Mouse (Mus musculus) layer of hippocampus, adult 8-10 months (tissue): ENCODE results near the gene Actr3. TPM values are rescaled to one million over a fixed set of nuclear protein-coding genes. Genes with fewer than 3 reads are reported as not detected.

Source experiments
- DNase-seq, 2 experiments: peaks; one replicate each; pipeline ENCODE4 v3.0.0; 2022; ENCODE audit warnings: low spot score in 2 of 2
- total RNA-seq, 4 experiments: library from RNA; stranded (reverse); gene quantifications; 2 replicates each; pipeline ENCODE4 v1.2.4; 2022

The Actr3 gene
- total RNA-seq, result 100 to 1,000 TPM; 326 to 354 (median 335) TPM

DNA sequence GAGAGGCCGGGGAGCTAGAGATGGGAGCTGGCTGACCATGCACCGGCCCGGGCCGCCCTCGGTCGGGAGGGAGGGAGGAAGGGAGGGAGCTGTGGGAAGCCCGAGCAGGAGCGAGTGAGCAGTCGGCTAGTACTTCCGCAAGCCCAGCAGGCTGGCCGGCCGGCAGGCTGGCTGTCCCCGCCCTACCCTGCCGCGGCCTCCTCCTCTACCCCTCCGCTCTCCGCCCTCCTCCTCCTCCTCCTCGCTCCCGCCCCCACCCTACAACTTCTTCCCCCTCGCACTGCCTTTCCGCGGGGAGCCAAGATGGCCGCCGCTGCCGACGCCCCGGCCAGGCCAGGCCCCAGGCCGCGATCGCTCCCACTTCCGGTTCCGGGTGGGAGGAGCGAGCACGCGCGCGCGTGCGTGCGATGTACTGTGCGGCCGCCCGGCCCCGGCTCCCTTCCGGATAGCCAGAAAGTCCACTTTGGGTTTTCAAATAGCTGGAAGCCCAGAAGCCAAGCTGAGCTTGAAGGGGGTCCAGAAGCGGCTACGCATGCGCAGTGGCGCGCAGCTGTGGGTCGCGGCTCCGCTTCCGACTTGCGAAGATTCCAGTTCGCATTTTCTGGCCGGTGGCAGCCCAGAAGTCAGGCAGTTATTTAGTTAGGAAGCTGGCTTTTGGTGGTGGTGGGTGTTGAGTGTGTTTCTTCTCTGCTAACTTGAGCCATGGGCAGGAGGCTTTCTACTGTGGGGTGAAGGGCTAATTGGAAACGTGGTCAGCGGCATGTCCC, at the start of gene Actr3:
Actr3 (minus strand) TSS at position 359 of the 767 bp plus-strand sequence.
- peak; percentile 99 to 100 for DNase-seq

DNA sequence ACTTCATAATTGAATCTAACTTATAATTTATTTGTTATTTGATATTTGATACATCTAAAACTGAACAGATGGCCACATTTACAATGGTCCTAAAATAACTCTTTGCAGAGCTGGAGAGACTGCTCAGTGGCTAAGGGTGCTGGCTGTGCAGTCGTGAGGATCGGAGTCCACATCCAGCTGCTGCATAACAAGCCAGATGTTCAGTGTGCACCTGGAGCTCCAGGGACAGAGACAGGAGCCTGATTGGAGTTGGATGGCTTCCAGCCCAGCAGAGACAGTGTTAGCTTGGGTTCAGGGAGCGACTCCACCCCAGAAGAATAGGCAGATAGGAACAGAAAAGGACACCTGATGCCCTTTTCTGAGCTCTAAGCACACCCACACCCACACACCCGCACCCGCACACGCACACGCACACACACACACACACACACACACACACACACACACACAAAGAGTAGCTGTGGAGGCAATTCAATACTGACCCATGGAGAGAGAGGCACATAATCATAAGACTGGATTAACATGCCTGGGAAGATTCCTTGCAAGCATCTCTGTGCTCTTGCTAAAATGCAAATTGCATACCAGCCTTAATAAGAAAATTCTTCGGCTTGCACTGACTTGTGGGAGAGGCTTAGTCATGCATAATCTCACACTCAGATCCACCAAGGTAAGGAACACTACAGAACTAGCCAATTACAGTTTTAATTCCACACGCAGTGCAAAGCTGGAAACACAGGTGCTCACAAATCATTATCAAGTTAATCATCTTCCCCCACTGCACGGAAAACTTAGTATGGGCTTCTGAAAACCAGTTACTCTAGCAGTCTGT, 47.1 kb upstream of the Actr3 start:
- DNase-seq, result peak; percentile 26 to 31

DNA sequence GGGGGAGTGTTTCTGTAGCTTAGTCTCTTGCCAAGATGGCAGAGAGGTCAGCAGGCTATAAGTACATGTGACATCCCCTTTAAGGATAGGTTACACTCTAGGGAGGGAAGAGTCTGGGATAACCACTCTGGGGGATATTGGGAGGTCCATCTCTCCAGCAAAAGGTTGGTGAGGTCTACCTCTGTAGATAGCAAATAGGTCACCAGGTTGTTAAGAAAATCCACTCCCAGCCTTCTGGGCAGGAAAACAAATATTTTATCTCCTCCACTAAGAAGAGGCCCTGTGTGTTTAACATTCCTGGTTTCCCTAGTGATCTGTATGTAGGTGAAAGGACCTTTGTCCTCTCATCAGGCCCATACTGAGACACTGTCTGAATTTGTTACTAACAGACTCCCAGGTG, 46.3 kb upstream of the Actr3 start:
- DNase-seq, result no peak

DNA sequence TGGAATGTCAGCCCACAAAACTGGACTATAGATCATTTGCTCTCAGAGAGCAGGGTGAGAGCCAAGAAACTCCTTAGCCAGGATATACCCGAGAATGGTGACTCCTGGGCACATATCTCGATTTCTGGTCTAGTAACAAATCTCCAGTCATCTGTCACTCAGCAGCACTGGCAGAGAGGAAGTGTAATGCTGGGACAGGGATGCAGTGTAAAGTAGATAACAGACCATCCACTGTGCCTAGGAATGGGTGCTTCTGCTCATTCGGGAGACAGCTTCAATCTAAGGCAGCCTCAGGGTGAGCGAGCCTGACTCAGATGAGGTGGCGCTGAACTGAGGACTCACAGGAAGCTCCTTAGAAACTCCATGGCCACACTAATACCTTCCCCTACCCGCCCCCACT, 43.1 kb upstream of the Actr3 start:
- DNase-seq, result no peak

DNA sequence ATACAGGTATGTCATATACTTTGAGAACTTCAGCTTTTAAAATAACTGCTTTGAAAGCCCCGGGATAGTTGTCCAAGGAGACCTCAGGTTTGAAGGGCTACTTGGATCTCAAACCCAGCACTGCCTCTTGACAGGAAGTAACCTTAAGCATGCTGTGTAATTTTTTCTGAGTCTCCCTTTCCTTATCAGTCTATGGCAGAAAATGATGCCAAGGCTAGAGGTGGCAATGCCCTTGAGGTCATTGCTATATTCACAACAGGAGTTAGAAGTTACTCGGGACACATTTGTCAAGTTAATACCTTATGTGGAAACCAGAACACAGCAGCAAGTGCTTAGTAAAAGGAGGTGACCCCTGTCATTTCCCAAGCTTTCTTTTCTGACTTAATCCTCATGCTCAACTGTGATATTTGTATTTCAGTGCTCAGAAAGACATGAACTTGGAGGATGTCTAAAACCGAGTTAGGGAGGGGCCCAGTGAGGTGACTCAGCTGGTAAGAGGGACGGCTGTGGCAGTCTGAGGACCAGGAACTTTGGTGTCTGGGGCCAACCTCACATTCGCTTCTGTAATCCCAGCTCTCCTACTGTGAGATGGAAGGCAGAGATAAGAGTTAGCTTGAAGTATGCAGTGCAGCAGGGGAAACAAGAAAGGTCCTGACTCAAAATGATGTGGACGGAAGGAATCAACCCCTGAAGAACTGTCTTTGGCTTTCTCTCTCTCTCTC, 40.6 kb upstream of the Actr3 start:
- no peak for DNase-seq

DNA sequence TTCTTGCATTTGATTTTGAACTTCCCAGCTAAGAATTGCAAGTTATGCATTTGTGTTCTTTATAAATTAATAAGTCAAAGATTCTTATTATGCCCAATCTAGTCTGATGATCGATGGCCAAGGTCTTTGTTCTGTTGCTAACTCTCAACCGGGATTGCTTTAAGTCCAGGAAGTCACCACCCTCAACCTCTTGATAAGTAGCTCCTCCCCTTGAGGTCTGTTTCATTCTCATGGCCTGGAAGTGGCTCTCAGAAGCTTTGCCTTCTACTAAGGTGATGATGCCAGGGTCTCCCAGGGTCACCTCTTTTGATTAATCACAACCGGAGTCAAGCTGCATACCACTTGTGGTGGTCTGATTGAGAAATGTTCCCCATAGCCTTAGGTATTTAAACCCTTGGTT, 38.3 kb upstream of the Actr3 start:
- DNase-seq, result no peak

DNA sequence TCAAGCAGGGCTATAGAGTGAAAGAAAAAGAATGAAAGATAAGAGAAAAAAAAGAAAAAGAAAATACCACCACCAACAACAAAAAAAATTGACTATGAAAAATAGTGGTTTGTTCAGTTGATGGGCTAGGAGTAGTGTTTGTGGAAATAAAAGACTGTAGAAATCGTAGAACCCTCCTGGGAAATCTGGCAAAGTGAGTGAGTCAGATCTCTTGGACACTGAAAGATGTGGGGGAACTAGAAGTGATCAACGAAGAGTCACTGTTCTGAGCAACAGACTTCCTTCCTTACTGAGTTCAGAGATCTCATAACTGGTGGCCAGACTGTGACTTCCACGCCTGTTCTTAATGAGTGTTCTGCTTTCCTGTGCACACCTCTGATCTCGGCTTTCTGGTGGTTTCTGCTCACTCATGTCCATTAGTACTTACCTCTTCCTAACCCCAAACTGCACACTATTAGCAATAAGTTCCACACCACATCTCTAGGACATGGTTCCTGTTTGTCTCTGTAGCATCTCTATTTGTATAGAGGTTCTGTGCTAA, 37.7 kb upstream of the Actr3 start:
- DNase-seq, result no peak

DNA sequence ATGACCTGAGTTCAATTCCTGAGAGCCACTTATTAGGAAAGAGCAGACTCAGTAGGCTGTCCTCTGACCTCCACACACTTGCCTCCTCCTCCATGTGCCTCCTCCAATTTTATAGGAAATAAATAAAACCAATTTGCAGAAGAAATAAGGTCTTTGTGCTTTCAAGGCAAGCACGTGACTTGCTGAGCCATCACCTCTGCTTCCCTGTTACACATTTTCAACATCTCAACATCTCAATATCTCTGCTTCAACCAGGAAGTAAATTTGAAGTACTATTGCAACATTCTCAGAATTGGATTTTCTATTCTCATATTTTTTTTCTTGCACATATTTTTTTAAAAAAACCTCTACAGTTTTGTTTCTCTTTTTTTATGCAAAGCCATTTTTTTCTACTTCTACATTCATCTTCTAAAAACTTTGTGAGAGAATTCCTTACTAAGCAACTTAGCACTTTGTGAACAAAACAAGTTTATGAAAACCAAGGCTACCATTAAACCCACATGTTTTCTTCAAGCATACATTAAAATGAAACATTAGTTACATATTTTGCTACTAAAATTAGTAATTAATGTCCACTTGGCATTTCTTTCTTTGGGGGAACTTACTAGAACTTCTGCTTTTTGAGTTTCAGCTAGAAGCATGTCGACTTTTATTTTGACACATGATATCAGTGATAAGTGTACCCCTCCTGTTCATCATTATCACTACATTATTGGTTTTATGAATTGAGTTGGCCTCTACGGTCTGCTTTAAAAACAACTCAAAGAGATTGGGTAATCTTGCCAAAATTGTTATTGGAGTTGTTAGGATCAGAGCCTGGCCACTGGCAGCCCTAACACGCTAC, 35.5 kb upstream of the Actr3 start:
- DNase-seq, result no peak

DNA sequence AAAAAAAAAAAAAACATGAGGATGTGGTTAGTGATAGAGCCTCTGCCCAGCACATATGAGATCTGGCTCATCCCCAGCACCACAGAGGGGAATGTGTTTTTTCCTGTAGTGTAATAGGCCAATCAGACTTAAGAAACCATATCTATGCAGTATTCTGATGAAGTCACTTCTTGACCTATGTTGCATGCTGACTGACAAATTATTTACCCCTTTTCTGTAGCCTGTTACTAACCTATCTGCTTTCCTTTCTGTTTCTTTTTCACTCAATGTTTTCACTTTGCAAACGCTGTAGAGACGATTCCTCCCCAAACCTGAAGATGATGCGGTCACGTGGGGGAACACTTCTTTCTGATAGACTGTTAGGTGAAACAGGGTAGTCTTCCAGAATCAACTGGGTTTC, 32.4 kb upstream of the Actr3 start:
- no peak for DNase-seq

DNA sequence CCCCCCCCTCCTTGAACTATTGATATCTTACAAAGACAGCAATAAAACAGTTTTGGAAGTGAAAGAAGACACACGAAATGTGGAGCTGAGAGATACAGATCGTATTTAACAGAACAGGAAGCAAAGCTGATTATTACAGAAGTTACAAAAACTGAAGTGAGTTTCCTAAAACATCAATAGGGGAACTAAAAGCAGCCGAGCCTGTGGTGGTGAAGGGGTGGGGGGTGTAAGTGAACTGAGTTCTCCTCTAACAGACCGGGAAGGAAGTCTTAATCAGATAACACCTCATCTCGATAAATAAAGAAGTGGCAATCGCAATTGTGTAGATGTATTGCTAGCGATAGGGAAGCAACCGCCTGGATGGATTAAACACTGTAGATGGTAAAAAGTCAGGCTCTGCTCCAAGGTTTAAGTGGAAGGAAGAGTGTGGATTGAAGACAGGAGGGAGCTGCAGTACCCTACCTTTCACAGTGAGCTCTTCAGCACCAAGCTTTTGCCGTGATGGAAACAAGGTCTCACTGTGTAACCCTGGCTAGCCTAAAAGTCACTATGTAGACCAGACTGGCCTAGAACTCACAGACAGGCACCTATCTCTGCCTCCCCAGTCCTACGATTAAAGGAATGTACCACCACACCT, 31.2 kb upstream of the Actr3 start:
- DNase-seq, result no peak

DNA sequence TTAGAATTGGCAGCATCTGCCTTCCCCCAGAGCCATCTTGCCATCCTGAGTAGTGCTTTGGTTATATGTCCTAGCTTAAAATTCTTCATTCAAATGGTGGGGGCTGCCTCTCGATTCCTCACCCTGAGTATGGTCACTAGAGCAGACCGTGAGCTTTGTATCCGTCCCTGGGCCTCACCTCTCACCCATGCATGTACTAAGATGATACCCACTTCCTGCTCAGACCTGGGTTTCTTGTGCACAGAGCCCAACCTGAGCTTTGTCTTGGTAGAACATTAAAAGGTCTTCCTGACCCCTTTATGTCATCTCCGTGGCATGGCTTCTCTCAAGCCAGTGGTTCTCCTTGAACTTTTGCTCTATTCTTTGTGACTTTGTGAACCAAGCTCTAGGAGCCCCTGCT, 28.5 kb upstream of the Actr3 start:
- no peak for DNase-seq

DNA sequence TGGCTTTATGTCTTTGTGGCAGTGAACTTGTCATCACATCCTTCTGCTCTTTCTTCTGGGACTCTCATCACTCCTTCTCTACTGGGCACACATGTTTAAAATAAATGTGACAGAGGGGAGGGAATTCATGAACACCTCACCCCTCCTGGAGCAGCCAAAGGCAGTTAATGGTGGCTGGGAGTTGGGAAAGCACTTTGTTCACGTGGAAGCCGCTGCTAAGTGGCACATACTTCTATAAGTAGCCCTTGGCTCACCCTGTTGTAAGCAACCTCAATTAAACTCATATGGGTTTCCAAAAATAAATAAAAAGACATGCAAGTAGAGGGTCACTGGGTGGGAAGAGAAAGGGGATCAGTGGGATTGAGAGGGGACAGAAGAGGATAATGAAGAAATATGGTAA, 27.8 kb upstream of the Actr3 start:
- DNase-seq, result no peak

DNA sequence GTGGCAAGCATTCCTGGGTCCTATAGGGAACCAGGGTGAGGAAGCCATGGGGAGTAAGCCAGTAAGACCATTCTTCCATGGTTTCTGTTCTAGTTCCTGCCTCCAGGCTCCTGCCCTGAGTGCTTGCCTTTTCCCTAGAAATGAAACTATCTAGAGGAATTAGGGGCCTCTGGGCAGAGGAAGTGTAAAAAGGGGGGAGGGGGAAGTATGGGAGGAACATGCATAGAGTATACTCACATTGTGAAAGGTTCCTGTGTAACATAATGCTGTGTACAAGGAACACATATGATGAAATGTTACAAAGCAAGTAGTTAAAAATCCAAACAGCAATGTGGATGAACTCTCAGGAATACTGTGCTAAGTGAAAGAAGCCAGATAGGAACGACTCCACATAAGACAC, 27.4 kb upstream of the Actr3 start:
- DNase-seq, result no peak

DNA sequence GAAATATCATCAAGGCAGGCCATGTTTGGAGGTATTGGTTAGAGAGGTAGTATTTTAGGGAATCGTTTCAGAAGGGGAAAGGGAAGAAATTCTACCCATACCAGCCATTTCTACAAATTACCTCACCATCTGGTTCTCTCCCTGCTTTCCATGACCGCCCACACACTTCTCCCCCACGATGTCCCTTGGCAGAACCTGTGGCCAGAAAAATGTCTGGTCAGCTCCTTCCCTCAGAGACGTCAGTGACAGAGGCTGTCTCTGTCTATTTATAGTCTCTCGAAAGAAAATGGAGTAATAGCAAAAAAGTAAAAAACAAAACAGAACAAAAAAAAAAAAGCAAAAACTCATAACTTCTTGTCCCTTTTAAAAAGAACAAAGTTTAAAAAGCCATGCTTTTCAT, 23.0 kb upstream of the Actr3 start:
- DNase-seq, result no peak

DNA sequence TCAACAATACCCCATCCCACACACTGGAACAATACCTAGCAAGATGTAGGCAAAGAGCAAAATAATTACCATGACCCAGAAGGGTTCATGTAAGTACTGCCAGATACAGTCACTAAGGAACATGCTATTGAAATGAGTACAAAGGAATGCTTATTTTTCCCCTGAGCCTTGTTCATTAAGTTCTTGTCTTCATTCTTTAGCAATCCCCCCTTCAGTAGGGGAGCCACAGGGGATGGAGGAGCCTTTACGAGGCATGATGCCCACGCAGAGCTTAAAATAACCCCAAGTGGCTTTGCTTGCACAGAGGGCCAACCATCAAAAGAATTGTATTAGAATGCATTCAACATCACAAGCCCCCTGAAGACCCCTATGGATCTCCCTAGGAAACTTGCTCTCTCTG, 19.6 kb upstream of the Actr3 start:
- DNase-seq, result no peak

DNA sequence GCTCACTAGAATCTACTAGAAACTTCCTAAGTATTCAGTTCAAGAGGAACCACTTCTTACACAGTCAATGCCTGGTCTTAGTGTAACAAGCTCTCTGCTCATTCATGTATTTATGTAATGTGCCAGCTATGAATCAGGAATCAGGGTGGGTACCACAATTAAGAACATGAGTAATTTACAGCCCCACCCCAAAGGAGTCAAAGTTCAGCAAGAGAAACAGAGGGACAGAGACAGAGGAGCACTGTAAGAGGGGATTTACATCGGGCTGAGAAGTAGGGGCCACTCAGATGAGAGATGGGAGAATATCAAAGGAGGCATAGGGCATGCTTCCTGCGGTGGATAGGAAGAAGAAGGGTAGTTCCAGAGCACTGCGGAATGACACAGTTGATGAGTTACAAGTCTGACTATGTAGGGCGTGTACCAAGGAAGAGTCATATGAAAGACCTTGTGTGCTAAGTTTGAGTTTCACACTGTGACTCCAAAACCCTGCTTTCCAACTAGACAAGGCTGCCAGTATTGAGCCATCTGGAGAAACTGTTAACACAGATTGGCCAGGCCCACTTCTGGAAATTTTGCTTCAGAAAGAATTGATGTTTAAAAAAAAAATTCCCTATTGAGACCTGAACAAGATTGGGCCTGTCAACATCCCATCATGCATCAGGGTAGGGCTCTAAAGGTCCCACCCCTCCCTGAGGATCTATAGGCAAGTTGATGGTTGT, 14.9 kb upstream of the Actr3 start:
- DNase-seq, result peak; percentile 25 to 27

DNA sequence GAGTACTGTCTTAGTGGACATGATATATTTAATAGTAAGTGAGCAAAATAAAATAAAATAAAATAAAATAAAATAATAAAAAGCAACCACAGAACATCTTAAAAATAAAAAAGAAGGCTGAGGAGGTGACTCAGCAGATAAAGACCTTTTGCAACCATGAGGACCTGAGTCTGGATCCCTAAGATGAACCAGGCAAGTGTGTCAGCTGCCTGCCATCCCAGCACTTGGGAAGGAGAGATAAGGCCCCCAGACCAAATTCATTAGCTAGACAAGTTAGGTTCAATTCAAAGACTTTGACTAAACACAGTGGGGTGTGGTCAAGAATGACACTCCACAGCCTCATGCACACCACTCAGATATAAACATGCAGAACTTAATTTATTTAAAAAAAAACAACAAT, 12.4 kb upstream of the Actr3 start:
- DNase-seq, result no peak

DNA sequence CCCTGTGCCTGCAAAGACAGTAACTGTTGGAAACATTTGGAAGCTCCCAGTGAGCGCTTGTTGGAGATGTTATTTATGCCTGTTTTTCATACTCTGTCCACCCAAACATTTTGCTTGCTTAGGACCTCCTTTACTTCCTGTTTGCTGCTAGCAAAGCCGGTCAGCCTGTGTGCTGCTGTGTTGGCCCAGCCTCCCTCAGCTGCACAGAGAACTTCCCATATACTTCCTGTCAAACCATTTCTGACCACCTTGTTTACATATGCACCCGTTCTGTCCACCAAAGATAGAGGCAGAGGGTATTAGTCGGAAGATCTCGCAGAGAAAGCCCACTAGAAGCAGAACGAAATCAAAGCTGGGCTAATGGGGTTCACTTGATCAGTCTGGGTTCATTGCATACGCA, 6.2 kb upstream of the Actr3 start:
- DNase-seq, result no peak

DNA sequence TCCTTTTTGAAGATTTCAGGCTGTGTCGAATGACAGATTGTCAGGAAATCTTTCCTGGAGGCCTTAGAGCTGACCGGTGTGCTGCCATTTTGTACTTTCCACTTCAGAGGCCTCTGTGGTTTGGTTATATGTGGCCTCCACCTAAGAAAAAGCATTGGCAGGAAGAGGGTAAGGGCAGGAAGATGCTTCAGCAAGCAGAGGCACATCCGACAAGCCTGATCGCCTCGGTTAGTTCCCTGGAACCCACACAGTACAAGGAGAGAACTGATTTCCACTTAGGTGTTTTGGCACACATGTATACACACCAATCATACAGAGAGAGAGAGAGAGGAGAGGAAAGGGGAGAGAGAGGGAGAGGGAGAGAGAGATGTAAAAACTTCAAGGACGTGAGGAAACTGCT, 5.7 kb upstream of the Actr3 start:
- no peak for DNase-seq

DNA sequence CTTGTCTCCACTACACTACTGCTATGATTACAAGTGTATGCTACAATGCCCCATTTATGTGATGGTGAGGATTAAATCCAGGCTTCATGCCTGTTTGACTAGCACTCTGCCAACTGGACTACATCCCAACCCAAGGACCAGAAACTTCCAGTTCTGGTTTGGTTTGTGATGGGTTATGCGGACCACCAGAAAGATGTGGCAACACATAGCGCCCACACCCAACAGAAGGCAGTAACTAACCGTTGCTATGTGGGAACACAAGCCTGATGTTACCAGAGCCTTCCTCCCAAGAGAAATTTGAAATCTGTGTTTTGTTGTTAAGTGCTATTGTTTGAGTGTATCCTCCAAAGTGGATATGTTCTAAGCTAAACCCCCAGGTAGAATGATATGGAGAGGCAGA, 4.0 kb upstream of the Actr3 start:
- DNase-seq, result peak; percentile 62 to 69
